Mouse (Mus musculus) spleen, postnatal 10 days (tissue): ENCODE data around the gene Zc3h10.
"Not testable (repeated sequence)": the region's sequence is repeated elsewhere in the genome, so short reads cannot be mapped to it uniquely, and the experiment has no call there.

Experiments
- DNase-seq, 2 experiments: peaks; one replicate each; pipeline ENCODE4 v3.0.0; 2021 to 2022; ENCODE audit warnings: low spot score in 2 of 2

Zc3h10 gene

GRCm38 (mm10) chr10:128497134-128497737 is 50.3 kb downstream of the Zc3h10 start:
- DNase-seq: no peak

GRCm38 (mm10) chr10:128496509-128497077 is 51.0 kb downstream of the Zc3h10 start:
- DNase-seq: no peak

GRCm38 (mm10) chr10:128495903-128496302 is 51.7 kb downstream of the Zc3h10 start:
- no peak for DNase-seq

- no peak for DNase-seq
Measured at GRCm38 (mm10) chr10:128495270-128495669, 52.3 kb downstream of the Zc3h10 start.

- no peak for DNase-seq
Measured at GRCm38 (mm10) chr10:128494667-128495245, 52.8 kb downstream of the Zc3h10 start.

GRCm38 (mm10) chr10:128493695-128494666 is 53.6 kb downstream of the Zc3h10 start, which contains the start of gene Myl6:
Gene Myl6, minus strand, starts transcription at chr10:128494145.
- DNase-seq: peak; percentile 95 to 99

GRCm38 (mm10) chr10:128493319-128493694 is 54.3 kb downstream of the Zc3h10 start:
- no peak for DNase-seq

- peak; percentile 60 to 61 for DNase-seq
Measured at GRCm38 (mm10) chr10:128492633-128493311, 54.8 kb downstream of the Zc3h10 start.

- not testable (repeated sequence) for DNase-seq
Measured at GRCm38 (mm10) chr10:128492051-128492450, 55.5 kb downstream of the Zc3h10 start.
